Mouse (Mus musculus) adrenal gland, postnatal 36 days (tissue): ENCODE results near the gene Enpp5. TPM values are rescaled to one million over a fixed set of nuclear protein-coding genes. Genes with fewer than 3 reads are reported as not detected.

Source experiments
- DNase-seq, 2 experiments: peaks; one replicate each; pipeline ENCODE4 v3.0.0; 2021; ENCODE audit warnings: mixed read lengths in 1 of 2
- long read RNA-seq, 2 experiments: library from polyadenylated mRNA; stranded (forward); transcript quantifications; one replicate each; pipeline ENCODE4 v2.0.0; 2021; ENCODE audit warnings: borderline sequencing depth in 2 of 2
- total RNA-seq, 2 experiments: library from RNA; stranded (reverse); gene quantifications; 2 replicates each; pipeline ENCODE4 v1.2.3; 2021

Gene Enpp5
- total RNA-seq = 10 to 100 TPM; 43.7 to 47.0 TPM
- long read RNA-seq, experiment 1, transcript Enpp5-201 (4 exons, 2,534 nt) = major isoform, 22 of 43 reads
- long read RNA-seq, experiment 1, transcript Enpp5-203 (4 exons, 2,490 nt) = minor isoform, 12 of 43 reads
- long read RNA-seq, experiment 1, partial matches to known transcripts = 7 of 43 reads
- long read RNA-seq, experiment 1, other reads (novel, unspliced or antisense) = 2 of 43 reads
- long read RNA-seq, experiment 2, transcript Enpp5-201 (4 exons, 2,534 nt) = major isoform, 8 of 24 reads
- long read RNA-seq, experiment 2, transcript Enpp5-203 (4 exons, 2,490 nt) = minor isoform, 6 of 24 reads
- long read RNA-seq, experiment 2, partial matches to known transcripts = 8 of 24 reads
- long read RNA-seq, experiment 2, other reads (novel, unspliced or antisense) = 2 of 24 reads

DNA sequence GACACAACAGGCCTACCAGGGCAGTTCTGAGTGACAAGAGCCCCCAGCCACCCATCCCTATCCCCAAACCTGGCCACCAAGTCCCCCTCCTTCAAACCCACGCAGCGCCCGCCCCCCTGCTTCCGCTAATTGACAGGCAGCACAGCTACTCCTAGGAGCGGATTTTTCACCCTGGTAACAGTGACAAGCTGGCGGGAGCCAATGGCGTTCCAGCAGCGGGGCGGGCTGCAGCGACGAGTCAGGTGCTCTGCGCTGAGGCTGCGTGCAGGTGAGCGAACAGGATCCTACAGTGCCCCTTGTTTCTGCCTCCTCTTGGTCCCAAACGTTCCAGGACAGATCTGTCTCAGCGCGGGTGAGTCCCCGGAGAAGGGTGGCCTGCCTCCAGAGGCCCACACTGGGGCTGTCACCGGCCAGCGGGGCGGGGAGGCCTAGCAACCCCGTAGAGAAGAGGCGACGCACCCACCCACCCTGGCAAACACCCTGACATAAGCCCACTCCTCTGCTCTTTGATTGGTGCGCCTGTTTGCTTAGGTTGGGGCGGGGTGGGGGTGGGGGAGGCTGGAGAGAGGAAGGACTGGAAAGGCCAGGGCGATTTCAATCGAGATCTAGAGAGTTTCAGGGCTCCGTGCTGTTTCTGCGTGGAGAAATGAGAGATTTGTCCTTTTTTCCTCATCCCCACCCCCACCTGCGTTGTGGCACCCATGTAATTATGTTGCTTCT is at the start of gene Enpp5:
Gene Enpp5, plus strand, starts transcription at position 183 of the 720 bp plus-strand sequence.
- peak; percentile 91 to 93 for DNase-seq

DNA sequence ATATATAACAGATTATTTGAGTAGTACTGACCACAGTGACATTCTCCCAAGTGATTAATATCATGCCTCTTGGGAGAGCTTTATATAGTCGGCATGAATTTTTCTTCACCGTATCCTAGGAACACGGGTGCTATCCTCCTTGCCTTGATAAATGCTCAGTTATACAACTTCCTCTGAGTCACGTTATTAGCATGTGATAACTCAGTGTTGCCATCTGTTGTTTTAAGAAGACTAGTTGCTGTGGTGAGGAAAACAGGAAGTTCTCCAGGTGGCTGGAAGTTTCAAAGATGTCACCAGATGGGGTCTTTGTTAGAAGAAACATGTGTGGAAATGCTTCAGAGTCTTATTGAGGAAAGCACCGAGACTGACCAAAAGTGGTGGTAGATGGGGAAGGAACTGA is 49.0 kb upstream of the Enpp5 start:
- no peak for DNase-seq

DNA sequence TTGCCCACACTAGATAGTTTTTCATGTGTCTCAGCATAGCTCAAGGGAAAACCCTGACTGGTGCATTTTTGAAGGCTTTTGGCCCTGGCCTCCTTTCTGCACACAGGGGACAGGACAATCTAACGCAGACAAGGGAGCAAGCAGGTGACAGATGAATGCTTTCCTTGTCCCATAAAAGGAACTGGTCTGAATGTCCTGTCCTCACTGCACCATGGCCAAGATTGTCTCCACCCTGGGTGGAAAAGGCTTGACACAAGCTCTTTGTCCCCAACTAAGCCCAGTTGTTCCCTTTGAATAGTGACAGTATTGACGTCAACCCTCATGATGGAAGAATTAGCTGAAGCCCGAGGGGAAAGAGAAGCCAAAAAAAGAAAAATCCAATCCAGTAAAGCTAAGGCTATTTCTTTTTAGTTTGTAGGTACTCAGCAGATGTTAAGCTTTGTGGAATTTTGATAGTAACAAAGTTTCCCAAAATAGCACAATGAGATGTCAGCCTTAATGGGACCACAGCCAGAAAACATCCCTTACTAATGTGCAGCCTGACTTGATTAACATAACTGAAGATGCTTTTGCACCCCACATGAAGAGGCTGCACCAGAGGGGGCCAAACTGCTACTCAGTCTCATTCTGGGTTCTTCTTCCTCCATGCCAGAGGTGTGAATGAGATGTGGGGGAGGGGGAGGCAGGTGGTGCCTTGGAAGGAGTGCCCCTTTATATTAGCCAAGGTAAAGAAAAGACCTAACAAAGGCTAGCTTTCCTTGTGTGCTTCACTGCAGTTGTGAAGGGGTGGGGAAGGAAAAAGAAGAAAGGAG is 47.6 kb upstream of the Enpp5 start:
- no peak for DNase-seq

DNA sequence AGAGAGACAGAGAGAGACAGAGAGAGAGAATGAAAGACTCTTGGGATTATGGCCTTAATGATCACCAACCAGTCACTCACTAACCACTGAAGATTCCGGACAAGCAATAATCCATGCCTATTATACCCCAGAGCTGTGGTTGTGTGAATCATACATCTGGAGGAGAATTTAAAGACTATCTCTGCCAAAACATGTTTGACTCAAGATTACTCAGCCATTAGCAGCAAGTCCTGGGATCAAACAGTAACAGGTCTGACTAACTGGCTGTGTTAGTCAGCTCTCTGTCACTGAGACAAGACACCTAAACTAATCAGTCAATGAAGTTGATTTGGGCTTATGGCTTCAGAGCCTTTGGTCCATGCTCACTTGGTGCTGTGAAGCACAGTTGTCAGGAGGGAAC is 43.6 kb upstream of the Enpp5 start:
- no peak for DNase-seq

DNA sequence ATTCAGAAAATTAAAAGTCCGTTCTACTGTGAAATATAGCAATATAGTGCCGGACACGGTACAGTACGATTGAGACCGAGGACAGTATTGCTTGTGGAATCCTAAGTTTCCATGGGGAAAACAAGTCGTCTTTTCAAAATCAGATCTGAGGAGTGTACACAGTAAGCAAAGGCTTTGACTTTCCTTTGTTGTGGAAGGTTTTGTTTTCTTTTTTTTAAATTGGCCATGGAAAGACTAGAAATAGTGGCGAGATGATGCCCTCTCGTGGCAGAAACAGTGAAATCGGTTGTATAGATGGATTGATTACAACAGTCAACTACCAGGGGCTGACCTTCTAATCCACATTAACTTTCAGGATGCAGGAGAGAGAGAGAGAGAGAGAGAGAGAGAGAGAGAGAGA is 40.0 kb upstream of the Enpp5 start:
- peak; percentile 22 to 45 for DNase-seq

DNA sequence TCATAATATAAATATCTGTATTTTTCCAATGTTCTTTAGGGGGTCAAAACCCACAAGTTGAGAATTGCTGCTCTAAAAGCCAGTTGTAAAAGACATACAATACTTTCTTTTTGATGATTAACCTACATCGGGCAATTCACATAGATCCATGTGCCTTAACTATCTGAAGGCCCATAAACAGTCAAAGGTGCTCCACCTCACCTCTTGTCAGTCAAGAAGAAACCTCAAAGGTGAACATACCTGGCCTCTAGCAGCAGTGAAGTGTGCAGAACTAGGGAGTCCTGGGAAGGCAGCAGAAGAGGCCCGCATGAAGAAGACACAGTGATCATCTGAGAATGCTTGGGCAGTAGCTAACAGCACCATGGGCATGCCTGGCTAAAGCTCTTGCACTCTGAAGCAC is 38.2 kb upstream of the Enpp5 start:
- no peak for DNase-seq

DNA sequence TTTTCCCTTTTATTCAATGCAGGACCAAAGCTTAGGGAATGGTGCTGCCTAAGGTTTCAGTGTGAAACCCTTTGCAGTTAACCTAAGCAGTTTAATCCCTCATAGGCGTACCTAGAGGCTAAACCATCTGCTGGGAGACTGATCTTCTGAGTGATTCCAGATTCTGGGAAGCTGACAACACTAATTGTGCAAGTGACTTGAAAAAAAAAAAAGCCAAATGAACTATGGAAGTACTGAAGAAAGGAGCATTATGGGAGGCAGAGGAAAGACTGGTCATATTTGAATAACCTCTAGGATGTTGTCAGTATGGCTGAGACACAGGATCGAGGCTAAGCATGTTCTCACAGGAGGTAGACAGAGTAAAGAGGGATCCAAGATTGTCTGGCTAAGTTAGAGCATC is 36.3 kb upstream of the Enpp5 start:
- DNase-seq = no peak

DNA sequence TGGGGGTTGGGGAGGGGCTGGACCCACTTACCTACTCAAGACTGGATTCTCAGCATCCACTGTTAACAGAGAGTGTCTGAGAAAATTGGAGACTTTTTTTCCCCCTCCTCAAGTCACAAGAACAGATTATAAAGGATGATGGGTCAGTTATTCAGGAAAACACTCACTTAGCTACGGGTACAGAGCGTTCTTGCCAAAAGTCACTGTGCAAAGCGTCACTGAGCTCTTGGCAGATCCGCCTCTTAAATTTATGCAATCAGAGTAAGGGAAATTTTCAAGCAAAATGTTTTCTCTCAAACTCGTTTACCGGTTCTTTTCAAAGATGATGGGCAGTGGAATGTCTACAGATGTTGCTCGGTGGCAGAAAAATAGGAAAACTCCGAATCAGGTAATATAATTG is 35.8 kb upstream of the Enpp5 start:
- no peak for DNase-seq

DNA sequence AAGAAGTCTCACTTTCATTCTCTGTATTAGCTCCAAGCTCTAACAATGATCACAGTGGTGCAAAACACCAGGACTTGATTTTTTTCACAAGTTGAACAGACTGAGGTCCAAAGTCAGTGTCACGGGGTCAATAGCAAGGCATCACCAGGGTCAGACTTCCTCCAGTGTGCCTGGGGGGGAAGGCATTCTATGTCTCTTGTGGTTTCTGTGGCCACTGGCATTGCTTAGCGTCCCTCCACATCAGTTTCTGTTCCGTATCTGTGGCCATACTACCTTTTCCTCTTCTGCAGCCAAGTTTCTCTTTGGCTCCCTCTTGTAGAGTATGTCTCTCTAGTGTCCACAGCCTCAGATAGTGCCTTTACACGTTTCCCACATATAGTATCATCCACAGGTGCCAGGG is 25.2 kb upstream of the Enpp5 start:
- DNase-seq = no peak

DNA sequence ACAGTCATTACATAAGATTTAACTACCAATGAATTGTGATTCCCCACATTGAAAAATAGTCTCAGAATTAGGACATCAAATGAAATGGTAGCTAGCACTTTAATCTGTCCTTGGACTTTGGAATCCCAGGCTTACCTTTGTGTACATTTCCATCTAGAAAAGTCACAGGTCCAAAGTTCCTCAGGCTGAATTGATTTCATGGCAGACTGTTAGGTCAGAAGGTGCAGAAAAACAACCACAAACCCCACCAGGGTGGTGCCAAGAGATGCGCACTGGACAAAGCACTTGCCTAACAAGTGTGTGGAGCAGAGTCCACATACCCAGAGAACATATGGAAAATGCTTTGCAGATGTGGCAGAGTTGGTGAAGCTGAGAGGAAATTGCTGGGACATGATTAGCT is 21.5 kb upstream of the Enpp5 start:
- DNase-seq = no peak

DNA sequence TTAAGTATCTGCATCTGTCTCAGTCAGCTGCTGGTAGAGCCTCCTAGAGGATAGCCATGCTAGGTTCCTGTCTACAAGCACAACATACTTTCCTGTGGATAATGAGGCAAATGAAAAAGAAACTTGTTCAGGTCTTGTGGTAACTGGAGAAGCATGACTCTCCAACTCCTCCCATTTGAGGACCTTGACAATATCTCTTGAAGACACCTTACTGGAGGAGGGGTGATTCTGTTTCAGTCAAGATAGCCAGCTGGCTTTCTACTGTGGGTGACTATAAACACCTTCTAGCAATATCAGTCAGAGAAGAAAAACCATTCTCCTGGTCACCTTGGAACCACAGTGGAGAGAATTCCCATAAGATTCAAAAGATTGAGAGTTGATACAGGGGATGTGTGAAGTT is 20.5 kb upstream of the Enpp5 start:
- no peak for DNase-seq

DNA sequence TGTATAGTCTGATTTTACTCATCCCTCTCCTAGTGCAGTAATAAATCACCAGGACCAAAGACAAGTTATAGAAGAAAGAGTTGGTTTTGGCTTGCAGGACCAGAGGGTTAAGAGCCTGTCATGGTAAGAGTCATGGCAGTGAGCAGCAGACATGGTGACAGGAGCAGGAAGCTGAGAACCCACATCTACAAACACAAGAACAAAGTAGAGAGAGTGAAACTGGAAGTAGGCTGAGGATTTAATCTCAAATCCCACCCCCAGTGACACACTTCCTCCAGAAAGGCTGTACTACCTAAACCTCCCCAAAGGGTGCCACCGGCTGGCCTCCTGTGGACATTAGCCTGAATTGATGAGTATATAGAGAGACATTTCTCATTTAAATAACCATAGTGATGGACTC is 17.8 kb upstream of the Enpp5 start:
- no peak for DNase-seq

DNA sequence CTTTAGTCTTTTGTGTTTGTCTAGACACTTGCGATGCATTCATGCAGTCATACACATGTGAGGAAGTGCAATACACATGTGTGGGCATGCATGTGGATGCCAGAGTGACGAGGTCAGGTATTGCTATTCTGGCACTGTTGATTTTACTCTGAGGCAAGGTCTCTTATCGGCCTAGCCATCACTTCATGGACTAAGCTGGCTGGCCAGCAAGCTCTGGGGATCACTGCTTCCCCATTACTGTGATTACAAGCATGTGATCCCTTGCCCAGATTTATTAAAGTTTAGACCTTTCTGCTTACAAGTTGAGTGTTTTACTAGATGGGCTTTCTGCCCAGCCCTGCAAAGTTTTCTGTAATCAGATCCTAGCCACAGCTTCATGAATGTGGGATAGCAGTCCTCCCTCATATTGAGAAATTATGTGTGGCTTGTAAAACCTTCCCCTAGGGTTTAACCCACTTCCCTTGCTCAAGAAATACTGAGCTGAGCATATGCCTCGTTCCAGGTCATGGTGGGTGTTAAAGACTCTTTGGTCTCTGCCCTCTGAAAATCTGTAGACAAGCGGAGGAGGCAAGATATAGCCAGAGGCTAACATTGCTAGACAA is 17.2 kb upstream of the Enpp5 start:
- no peak for DNase-seq

DNA sequence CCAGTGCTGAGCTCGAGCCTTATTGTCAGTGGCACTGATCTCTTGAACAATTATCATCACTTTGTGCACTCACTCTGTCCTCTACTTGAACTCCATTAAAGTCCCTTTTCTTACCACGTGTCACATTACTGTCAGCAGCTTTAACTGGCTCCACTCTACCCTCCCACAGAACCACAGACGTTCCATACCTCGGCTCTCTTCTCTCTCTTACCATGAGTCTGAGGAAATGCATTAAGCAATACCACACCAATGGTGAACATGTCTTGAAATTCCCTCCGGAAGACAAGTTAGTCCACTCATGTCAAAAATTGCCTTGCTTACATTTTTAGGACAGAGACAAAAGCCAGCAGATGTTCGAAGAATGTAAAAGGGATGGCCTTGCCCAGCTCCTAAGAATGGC is 9.7 kb upstream of the Enpp5 start:
- no peak for DNase-seq

DNA sequence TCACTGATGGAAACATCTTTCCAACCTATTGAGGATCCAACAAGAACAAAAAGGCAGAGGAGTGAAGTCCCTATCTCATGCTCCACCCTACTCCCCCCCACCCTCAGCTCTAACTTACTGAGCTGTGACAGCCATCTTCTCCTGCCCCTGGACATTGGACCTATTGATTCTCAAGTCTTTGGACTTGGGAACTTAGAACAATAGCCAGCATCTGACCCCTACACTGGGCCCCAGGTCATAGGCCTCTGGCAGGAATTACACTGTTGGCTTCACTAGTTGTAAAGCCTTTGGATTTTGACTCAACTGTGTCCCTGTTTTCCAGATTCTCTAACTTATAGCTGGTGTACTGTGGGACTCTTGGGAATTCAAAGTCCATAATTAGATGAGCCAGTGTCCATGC is 6.9 kb upstream of the Enpp5 start:
- no peak for DNase-seq

DNA sequence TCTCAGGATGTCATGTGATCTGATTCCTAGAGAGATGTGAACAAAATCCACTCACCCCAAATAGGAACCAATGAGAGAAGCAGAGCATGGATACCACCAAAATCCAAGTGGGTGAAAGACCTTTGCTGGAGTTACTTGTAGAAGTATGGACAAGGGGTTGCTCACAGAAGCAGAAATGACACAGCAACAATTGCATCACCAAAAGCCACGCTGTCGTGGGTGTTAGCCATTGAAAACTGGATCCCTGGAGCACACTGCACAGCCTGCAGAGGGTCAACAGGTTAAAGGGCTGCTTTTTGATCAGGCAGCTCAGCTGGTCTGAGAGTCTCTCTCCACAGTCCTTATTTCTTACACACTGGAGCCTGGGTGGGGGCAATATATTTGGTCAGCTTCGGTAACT is 3.0 kb upstream of the Enpp5 start:
- no peak for DNase-seq

DNA sequence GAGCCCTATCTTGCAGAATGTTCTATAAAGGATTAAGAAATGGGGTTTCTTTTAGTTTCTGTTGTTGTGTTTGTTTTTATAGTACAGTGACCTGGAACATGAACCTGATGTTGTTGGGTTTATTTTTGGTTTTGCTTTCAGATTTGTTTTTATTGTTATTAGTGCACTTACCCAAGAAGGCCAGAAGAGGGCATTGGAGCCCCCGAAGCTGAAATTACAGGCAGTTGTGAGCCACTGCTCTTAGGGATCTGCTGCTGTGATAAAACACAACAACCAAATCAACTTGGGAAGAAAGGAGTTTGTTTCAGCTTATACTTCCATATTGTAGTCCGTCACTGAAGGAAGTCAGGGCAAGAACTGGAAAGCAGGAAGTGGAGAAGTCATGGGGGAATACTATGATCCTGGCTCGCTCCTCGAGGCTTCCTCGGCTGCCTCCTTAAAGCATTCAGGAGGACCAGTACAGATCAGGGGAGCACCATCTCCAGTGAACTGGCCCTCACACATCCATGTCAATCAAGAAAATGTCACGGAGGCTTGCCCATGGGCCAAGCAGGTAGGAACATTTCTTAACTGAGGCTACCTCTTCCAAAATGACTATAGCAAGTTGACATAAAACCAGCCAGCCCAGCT is 2.4 kb upstream of the Enpp5 start:
- peak; percentile 9 to 29 for DNase-seq

DNA sequence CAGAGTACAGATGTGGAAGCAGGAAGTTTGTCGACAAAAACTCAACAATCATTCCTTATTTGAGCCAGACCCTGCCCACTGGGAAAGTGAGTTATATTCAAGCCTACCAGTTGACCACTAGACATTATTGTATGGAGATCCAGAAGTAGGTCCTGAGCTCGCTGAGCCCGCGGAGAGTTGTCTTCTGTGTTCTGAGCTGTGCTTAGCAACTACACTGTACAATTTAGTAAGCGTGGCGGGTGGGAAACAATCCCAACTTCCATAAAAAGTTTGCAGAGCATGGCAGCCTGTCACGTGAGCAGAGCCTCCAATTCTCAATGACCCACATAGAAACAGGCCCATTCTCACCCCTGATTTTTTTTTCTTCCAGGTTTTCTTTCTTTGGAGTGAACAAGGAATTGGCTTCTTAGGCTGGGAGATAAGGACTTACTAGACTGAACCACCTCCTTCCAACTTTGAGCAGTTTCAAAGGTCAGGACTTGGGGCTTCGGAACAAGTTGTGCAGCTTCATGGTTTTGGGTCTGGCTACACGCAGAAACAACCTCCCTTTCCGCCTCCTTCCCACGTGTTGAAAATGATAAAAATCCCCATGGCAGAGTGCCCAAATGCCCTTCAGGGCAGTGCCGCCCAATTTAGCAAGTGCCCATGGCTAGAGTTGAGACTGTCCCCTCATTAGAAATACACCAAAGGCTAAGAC is 1.3 kb upstream of the Enpp5 start:
- no peak for DNase-seq

DNA sequence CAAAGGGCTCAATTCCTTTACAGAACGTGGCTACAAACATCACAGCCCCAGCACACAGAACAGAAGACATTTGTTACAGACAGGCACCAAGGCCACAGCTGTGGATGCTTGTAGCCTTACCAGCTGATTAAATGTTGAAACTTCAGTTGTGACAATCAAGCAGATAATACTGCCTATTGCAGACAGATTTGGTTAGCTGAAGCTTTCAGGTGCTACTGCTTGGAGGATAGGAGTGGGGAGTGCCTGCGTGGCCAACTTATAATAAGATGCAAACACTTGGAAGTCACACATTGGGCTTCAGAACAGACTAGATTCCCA is 811 bp upstream of the Enpp5 start:
- DNase-seq = no peak

DNA sequence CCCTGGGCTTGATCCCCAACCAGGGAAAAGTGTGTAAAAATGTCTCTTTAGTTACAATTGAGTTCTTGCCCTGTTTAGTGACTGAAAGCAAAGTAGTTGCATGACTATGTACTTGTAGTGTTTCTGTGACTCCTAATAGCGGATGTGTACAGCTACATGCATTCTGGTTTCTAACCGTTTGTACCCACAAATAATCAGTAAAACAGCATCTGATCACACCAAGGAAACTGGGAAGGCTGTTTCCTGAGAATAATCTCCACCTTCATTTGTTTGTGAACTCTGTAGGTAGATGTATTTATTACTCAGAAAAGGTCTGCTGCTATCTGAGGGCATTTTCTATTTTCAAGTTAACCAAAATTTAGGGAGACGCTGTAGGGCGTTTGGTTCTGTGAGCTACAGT is 4.5 kb downstream of the Enpp5 start:
- no peak for DNase-seq

DNA sequence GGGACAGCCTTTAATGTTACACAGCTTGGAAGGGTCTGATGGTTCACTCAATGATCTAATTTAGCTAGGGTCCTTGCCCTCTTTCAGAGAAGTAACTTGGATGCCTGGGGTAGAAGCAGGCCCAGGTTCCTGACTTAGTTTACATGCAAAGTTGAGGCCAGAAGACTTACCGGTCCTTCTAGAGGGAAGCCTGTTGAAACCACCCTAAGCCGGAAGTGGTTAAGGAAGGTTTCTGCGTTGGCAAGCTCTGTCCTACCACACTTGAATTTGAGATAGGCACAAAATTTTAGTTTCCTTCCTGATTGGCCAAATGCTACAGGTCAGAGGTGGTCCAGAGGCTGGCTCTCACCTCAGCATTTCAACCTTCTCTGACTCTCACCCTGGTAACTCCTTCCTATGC is 9.6 kb downstream of the Enpp5 start:
- no peak for DNase-seq

DNA sequence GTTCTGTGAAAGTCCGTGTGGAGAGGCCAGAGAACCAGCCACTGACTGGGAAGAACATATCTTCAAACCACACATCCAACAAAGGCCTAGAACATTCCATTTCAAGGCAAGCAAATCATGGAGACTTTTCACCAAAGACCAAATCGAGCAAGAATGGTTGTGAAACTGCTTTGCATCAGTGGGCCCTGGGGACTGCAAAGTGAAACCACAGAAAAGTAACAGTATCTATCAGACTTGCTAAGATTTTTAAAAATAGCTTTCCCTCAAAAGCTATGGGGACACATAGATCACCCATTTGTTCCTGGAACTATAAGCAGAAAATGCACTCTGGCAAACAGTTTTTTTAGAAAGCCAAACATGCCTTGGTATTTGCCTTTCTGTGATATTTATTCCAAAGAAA is 12.3 kb downstream of the Enpp5 start:
- peak in 1 of 2 experiments; percentile 9 for DNase-seq
